Mouse (Mus musculus): Measurements from ENCODE around the gene Map1s.

GRCm38 (mm10) chr8:70924151-70924550 lies 18.4 kb downstream of the Map1s start:
- no peak for TF ChIP-seq TAL1 (IDR thresholded peaks at IDR 0.05; ENCODE audit: low read length)
- no peak for TF ChIP-seq GATA1 (IDR thresholded peaks at IDR 0.05; ENCODE audit: low read length)
